Mouse (Mus musculus) c-Kit-positive CD71-negative TER-119-negative erythroid progenitor cells, embryonic 14.5 days (primary cell): Measurements from ENCODE around the gene Nxpe2.

Experiments used
- DNase-seq: peaks from one replicate; pipeline ENCODE4 v3.0.0-alpha.2; 2013; ENCODE audit warnings: low read depth

Gene Nxpe2

GRCm38 (mm10) chr9:48298983-48299382 is 54.3 kb downstream of the Nxpe2 start:
- DNase-seq = no peak

- DNase-seq = no peak
These were observed 58.5 kb downstream of the Nxpe2 start for GRCm38 (mm10) chr9:48294754-48295153.

GRCm38 (mm10) chr9:48290281-48290680 is 63.0 kb downstream of the Nxpe2 start:
- no peak for DNase-seq

- DNase-seq = no peak
These were observed 69.0 kb downstream of the Nxpe2 start for GRCm38 (mm10) chr9:48284221-48284620.

- DNase-seq = no peak
These were observed 76.4 kb downstream of the Nxpe2 start for GRCm38 (mm10) chr9:48276831-48277230.
